Mouse (Mus musculus): ENCODE results near the gene Gm42420. TPM values are rescaled to one million over a fixed set of nuclear protein-coding genes. Genes with fewer than 3 reads are reported as not detected.

The Gm42420 gene
- polyA plus RNA-seq, 1 experiment = 1.8 TPM

- Histone ChIP-seq H3K27me3 (replicated peaks; ENCODE audit: control insufficient read depth, insufficient read depth, low read length) (no peaks in the 10 kb centered on the region), H3K27ac (ENCODE audit: insufficient read depth, low read depth, low read length) (peak within 1 kb of the TSS; percentile 96), H3K36me3 (ENCODE audit: control insufficient read depth, insufficient read depth, low read length) (0 out of 2 replicates have a peak, but pooled peaks cover 2% of the 10 kb centered on the region), H3K4me1 (ENCODE audit: control insufficient read depth, insufficient read depth, low read length) (peaks cover 10% of the 10 kb centered on the region; the same call in 1 of the 2 replicates), H3K4me3 (ENCODE audit: insufficient read depth, low read depth, low read length) (peak within 1 kb of the TSS; percentile 94)
- under 1% methylated on average over 56 of the region's 56 CpGs for WGBS
- peak; percentile 89 for TF ChIP-seq POLR2A (IDR thresholded peaks at IDR 0.05; ENCODE audit: low read depth, low read length)
- TF ChIP-seq CTCF (conservative IDR thresholded peaks at IDR 0.05; ENCODE audit: insufficient read depth, insufficient read length, low read depth, low read length) = no peak
- peak; percentile 97 for DNase-seq
These were observed 7.1 kb downstream of the Gm42420 start, which contains the start of gene Ndufb2 for GRCm38 (mm10) chr6:39592401-39593214. Ndufb2 (plus strand) TSS chr6:39592574.

- H3K36me3 ChIP-seq (ENCODE audit: control insufficient read depth, insufficient read depth, low read length) = peaks cover 10% of the 10 kb centered on the region
- H3K4me1 ChIP-seq (ENCODE audit: control insufficient read depth, insufficient read depth, low read length) = no peaks in the 10 kb centered on the region
- no peak for TF ChIP-seq POLR2A (IDR thresholded peaks at IDR 0.05; ENCODE audit: low read depth, low read length)
- no peak for TF ChIP-seq CTCF (conservative IDR thresholded peaks at IDR 0.05; ENCODE audit: insufficient read depth, insufficient read length, low read depth, low read length)
- WGBS = 98% methylated on average over 3 of the region's 3 CpGs
- H3K4me3 ChIP-seq (ENCODE audit: insufficient read depth, low read depth, low read length) = no peak overlapping the region
- H3K27me3 ChIP-seq (replicated peaks; ENCODE audit: control insufficient read depth, insufficient read depth, low read length) = no peaks in the 10 kb centered on the region
- no peak overlapping the region for H3K27ac ChIP-seq (ENCODE audit: insufficient read depth, low read depth, low read length)
- DNase-seq = no peak
These were observed 15.3 kb downstream of the Gm42420 start for GRCm38 (mm10) chr6:39600851-39601250.

- Histone ChIP-seq H3K27me3 (replicated peaks; ENCODE audit: control insufficient read depth, insufficient read depth, low read length) (no peaks in the 10 kb centered on the region), H3K27ac (ENCODE audit: insufficient read depth, low read depth, low read length) (no peak overlapping the region), H3K4me3 (ENCODE audit: insufficient read depth, low read depth, low read length) (no peak overlapping the region), H3K4me1 (ENCODE audit: control insufficient read depth, insufficient read depth, low read length) (no peaks in the 10 kb centered on the region), H3K36me3 (ENCODE audit: control insufficient read depth, insufficient read depth, low read length) (peaks cover 10% of the 10 kb centered on the region)
- no peak for DNase-seq
- TF ChIP-seq POLR2A (IDR thresholded peaks at IDR 0.05; ENCODE audit: low read depth, low read length) (no peak), CTCF (conservative IDR thresholded peaks at IDR 0.05; ENCODE audit: insufficient read depth, insufficient read length, low read depth, low read length) (no peak)
- 87% methylated on average over 3 of the region's 3 CpGs for WGBS
These were observed 16.3 kb downstream of the Gm42420 start for GRCm38 (mm10) chr6:39601828-39602227.

- TF ChIP-seq POLR2A (IDR thresholded peaks at IDR 0.05; ENCODE audit: low read depth, low read length) (no peak), CTCF (conservative IDR thresholded peaks at IDR 0.05; ENCODE audit: insufficient read depth, insufficient read length, low read depth, low read length) (no peak)
- 78% methylated on average over 5 of the region's 5 CpGs for WGBS
These were observed 19.0 kb downstream of the Gm42420 start for GRCm38 (mm10) chr6:39604565-39604964.

GRCm38 (mm10) chr6:39606056-39606455 is 20.5 kb downstream of the Gm42420 start:
- Histone ChIP-seq H3K27ac (ENCODE audit: insufficient read depth, low read depth, low read length) (no peak overlapping the region), H3K27me3 (replicated peaks; ENCODE audit: control insufficient read depth, insufficient read depth, low read length) (no peaks in the 10 kb centered on the region), H3K4me3 (ENCODE audit: insufficient read depth, low read depth, low read length) (no peak overlapping the region), H3K4me1 (ENCODE audit: control insufficient read depth, insufficient read depth, low read length) (no peaks in the 10 kb centered on the region), H3K36me3 (ENCODE audit: control insufficient read depth, insufficient read depth, low read length) (peaks cover 3% of the 10 kb centered on the region)
- TF ChIP-seq CTCF (conservative IDR thresholded peaks at IDR 0.05; ENCODE audit: insufficient read depth, insufficient read length, low read depth, low read length) (no peak), POLR2A (IDR thresholded peaks at IDR 0.05; ENCODE audit: low read depth, low read length) (no peak)
- DNase-seq = no peak
- 76% methylated on average over 6 of the region's 6 CpGs for WGBS

More at GRCm38 (mm10) chr6:39604565-39604964, 19.0 kb downstream of the Gm42420 start:
- Histone ChIP-seq H3K27me3 (replicated peaks; ENCODE audit: control insufficient read depth, insufficient read depth, low read length) (no peaks in the 10 kb centered on the region), H3K36me3 (ENCODE audit: control insufficient read depth, insufficient read depth, low read length) (peaks cover 4% of the 10 kb centered on the region), H3K4me1 (ENCODE audit: control insufficient read depth, insufficient read depth, low read length) (no peaks in the 10 kb centered on the region), H3K4me3 (ENCODE audit: insufficient read depth, low read depth, low read length) (no peak overlapping the region), H3K27ac (ENCODE audit: insufficient read depth, low read depth, low read length) (no peak overlapping the region)
- no peak for DNase-seq

GRCm38 (mm10) chr6:39606862-39607261 is 21.3 kb downstream of the Gm42420 start:
- WGBS = 39% methylated on average over 3 of the region's 3 CpGs
- H3K4me1 ChIP-seq (ENCODE audit: control insufficient read depth, insufficient read depth, low read length) = no peaks in the 10 kb centered on the region
- peak; percentile 17 for DNase-seq
- no peak overlapping the region for H3K4me3 ChIP-seq (ENCODE audit: insufficient read depth, low read depth, low read length)
- TF ChIP-seq POLR2A (IDR thresholded peaks at IDR 0.05; ENCODE audit: low read depth, low read length) (no peak), CTCF (conservative IDR thresholded peaks at IDR 0.05; ENCODE audit: insufficient read depth, insufficient read length, low read depth, low read length) (no peak)
- no peak overlapping the region for H3K27ac ChIP-seq (ENCODE audit: insufficient read depth, low read depth, low read length)
- H3K36me3 ChIP-seq (ENCODE audit: control insufficient read depth, insufficient read depth, low read length) = peaks cover 3% of the 10 kb centered on the region
- H3K27me3 ChIP-seq (replicated peaks; ENCODE audit: control insufficient read depth, insufficient read depth, low read length) = no peaks in the 10 kb centered on the region

- no peak overlapping the region for H3K27ac ChIP-seq (ENCODE audit: insufficient read depth, low read depth, low read length)
- H3K36me3 ChIP-seq (ENCODE audit: control insufficient read depth, insufficient read depth, low read length) = peaks cover 2% of the 10 kb centered on the region
- DNase-seq = no peak
- no peaks in the 10 kb centered on the region for H3K4me1 ChIP-seq (ENCODE audit: control insufficient read depth, insufficient read depth, low read length)
- no peak overlapping the region for H3K4me3 ChIP-seq (ENCODE audit: insufficient read depth, low read depth, low read length)
- TF ChIP-seq POLR2A (IDR thresholded peaks at IDR 0.05; ENCODE audit: low read depth, low read length) (no peak), CTCF (conservative IDR thresholded peaks at IDR 0.05; ENCODE audit: insufficient read depth, insufficient read length, low read depth, low read length) (no peak)
- 72% methylated on average over 5 of the region's 5 CpGs for WGBS
- no peaks in the 10 kb centered on the region for H3K27me3 ChIP-seq (replicated peaks; ENCODE audit: control insufficient read depth, insufficient read depth, low read length)
These were observed 21.8 kb downstream of the Gm42420 start for GRCm38 (mm10) chr6:39607365-39607764.

Measured in kidney, adult 2 months (tissue).